Mouse (Mus musculus) midbrain, embryonic 15.5 days (tissue): ENCODE data around the gene Qrich1. TPM values are rescaled to one million over a fixed set of nuclear protein-coding genes. Genes with fewer than 3 reads are reported as not detected.

Experiments used
- ATAC-seq: fragments of 200-750 bp; cut with Nextera tagmentation; replicated peaks from 2 replicates; pipeline ENCODE4 v1.8.0; 2017; ENCODE audit warnings: moderate TSS enrichment
- H3K27ac ChIP-seq: fragments of 300-500 bp; sonication (generic); 2 replicates; pipeline ENCODE4 v1.5.1; 2015; ENCODE audit warnings: mild to moderate bottlenecking, inconsistent platforms
- H3K27me3 ChIP-seq: fragments of 300-500 bp; sonication (generic); replicated peaks from 2 replicates; pipeline ENCODE4 v1.6.1; 2015; ENCODE audit warnings: inconsistent platforms
- H3K36me3 ChIP-seq: fragments of 300-500 bp; sonication (generic); replicated peaks from 2 replicates; pipeline ENCODE4 v1.6.1; 2015; ENCODE audit warnings: inconsistent platforms
- H3K4me1 ChIP-seq: fragments of 300-500 bp; sonication (generic); 2 replicates; pipeline ENCODE4 v1.6.1; 2015; ENCODE audit warnings: inconsistent platforms
- H3K4me2 ChIP-seq: fragments of 300-500 bp; sonication (generic); 2 replicates; pipeline ENCODE4 v1.6.1; 2015; ENCODE audit warnings: inconsistent platforms, mild to moderate bottlenecking, moderate library complexity
- H3K4me3 ChIP-seq: fragments of 300-500 bp; sonication (generic); 2 replicates; pipeline ENCODE4 v1.5.1; 2015; ENCODE audit warnings: mild to moderate bottlenecking, inconsistent platforms
- H3K9ac ChIP-seq: fragments of 300-500 bp; sonication (generic); 2 replicates; pipeline ENCODE4 v1.6.1; 2015; ENCODE audit warnings: mild to moderate bottlenecking, inconsistent platforms
- H3K9me3 ChIP-seq: fragments of 300-500 bp; sonication (generic); 2 replicates; pipeline ENCODE4 v1.6.1; 2016; ENCODE audit warnings: inconsistent platforms
- WGBS: fragments of 180-500 bp; shearing (Covaris S2); methylation state at CpG from one replicate; pipeline ENCODE4 v1.1.7; 2015; ENCODE audit warnings: mixed read lengths; 5-methylcytosine and 5-hydroxymethylcytosine counted together
- polyA plus RNA-seq: library from polyadenylated mRNA; unstranded; fragments of >200 nt; fragmentation: Nextera tagmentation; extraction: Ambion mirVana; gene quantifications from 2 replicates; pipeline ENCODE4 v1.2.1, GENCODE M21; 2015

Gene Qrich1
- polyA plus RNA-seq, 1 experiment from 2014 or later, result 132 TPM

DNA sequence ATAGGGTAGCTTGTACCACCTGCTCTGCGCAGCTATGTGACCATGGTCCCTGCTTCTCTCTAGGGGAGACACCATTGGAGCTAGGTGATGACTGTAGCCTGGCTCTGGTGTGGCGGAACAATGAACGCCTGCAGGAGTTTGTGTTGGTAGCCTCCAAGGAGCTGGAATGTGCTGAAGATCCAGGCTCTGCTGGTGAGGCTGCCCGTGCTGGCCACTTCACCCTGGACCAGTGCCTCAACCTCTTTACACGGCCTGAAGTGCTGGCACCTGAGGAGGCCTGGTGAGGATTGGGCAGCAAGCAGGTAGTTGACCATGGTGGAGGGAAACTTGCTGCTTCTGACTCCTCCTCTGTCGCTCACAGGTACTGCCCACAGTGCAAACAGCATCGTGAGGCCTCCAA is 17.4 kb upstream of the Qrich1 start:
- WGBS, result 97% methylated on average over 7 of the region's 7 CpGs
- Histone ChIP-seq H3K36me3 (peaks cover 83% of the 10 kb centered on the region), H3K9ac (no peak overlapping the region), H3K27ac (no peak overlapping the region), H3K27me3 (no peaks in the 10 kb centered on the region), H3K4me1 (no peaks in the 10 kb centered on the region), H3K4me2 (no peak overlapping the region), H3K9me3 (no peaks in the 10 kb centered on the region), H3K4me3 (no peak overlapping the region)
- ATAC-seq, result no peak

DNA sequence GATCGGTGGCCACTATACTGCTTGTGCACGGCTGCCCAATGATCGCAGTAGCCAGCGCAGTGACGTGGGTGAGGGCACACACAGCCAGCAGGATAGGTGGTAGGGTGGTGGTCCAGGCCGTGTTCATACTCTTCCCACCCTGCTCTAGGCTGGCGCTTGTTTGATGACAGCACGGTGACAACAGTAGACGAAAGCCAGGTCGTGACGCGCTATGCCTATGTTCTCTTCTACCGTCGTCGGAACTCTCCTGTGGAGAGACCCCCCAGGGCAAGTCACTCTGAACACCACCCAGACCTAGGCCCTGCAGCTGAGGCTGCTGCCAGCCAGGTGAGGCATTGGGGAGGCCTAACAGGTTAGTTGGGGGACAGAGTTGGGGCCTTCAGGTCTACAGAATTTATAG is 16.7 kb upstream of the Qrich1 start:
- no peaks in the 10 kb centered on the region for H3K9me3 ChIP-seq
- H3K9ac ChIP-seq, result no peak overlapping the region
- peaks cover 76% of the 10 kb centered on the region for H3K36me3 ChIP-seq
- no peak overlapping the region for H3K4me3 ChIP-seq
- H3K4me1 ChIP-seq, result no peaks in the 10 kb centered on the region
- WGBS, result 96% methylated on average over 15 of the region's 15 CpGs
- H3K4me2 ChIP-seq, result no peak overlapping the region
- no peak overlapping the region for H3K27ac ChIP-seq
- no peaks in the 10 kb centered on the region for H3K27me3 ChIP-seq
- ATAC-seq, result no peak

DNA sequence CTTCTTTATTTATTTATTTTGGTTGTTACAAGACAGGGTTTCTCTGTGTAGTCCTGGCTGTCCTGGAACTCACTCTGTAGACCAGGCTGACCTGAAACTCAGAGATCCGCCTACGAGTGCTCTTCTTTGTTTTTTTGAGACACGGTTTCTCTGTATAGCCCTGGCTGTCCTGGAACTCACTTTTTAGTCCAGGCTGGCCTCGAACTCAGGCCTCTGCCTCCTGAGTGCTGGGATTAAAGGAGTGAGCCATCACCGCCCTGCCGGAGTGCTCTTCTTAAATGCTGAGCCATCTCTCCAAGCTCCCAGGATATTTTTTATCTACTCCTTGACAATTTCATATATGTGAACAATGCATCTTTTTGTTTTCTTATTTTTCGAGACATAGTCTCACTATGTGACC is 9.7 kb upstream of the Qrich1 start:
- H3K27me3 ChIP-seq, result no peaks in the 10 kb centered on the region
- H3K4me1 ChIP-seq, result peaks cover 19% of the 10 kb centered on the region
- no peak overlapping the region for H3K9ac ChIP-seq
- H3K9me3 ChIP-seq, result no peaks in the 10 kb centered on the region
- H3K36me3 ChIP-seq, result peaks cover 22% of the 10 kb centered on the region; the same call in 1 of the 2 replicates
- H3K27ac ChIP-seq, result peak overlapping the region; percentile 87; the same call in 1 of the 2 replicates
- WGBS, result 89% methylated on average over 7 of the region's 7 CpGs
- ATAC-seq, result no peak
- H3K4me2 ChIP-seq, result peak overlapping the region; percentile 94
- H3K4me3 ChIP-seq, result peak overlapping the region; percentile 76

DNA sequence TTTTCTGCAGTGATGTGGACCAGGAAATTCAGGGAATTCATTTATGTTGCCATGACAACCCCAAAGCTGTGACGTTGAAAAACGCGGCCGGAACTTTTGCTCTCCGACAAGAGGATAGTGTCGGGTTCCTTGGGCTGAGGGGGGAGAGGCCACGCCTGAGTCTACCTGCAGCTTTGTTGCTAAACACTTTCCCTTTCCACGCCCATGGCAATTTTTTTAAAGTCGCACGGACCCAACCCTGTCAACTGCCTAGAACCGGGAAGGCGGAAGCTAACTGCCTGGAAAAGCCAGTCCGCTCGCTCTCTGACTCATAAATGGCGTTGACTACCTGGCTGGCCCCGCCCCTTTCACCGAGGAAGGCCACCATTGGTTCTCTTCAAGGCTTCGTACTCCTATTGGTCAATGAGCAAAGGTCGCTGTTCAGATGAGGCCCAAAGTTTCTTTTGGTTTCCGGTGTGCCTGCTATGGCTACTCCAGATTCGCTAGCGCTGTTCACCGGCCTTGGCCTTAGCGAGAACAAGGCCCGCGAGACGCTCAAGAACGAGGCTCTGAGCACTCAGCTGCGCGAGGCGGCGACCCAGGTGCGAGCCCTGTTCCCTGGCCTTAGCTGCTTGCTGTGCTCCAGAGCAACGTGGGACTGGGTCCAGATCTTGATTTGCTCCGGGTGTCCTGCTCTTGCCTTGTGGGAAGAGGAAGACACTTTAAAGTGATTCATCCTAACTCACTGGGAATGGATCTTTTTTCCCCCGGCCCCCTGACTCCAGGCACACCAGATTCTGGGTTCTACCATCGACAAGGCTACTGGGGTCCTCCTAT is 8.8 kb upstream of the Qrich1 start, which contains the start of gene Qars:
Qars (plus strand) TSS at position 88 of the 816 bp plus-strand sequence.
- peak; percentile 98 for ATAC-seq

DNA sequence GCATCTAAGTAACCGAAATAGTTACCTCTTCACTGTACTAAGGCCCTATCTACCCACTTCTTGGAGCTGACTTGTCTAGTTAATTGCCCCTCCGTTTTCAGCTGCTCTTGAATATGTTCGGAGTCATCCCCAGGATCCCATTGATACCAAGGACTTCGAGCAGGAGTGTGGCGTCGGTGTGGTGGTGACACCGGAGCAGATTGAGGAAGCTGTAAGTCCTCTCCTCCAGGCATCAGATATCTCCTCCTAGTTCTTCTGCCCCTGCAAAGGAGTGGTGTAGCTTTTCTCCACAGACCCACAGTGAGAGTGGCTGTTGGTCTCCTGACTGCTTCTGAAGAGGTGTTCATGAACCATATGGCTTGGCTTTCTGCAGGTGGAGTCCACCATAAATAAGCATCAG is 7.8 kb upstream of the Qrich1 start:
- Histone ChIP-seq H3K36me3 (peaks cover 33% of the 10 kb centered on the region), H3K4me1 (peaks cover 19% of the 10 kb centered on the region), H3K9ac (peak overlapping the region; percentile 71; the same call in 1 of the 2 replicates), H3K4me2 (peak overlapping the region; percentile 94), H3K27me3 (no peaks in the 10 kb centered on the region), H3K9me3 (no peaks in the 10 kb centered on the region), H3K4me3 (peak overlapping the region; percentile 76), H3K27ac (no peak overlapping the region)
- ATAC-seq, result no peak
- WGBS, result 91% methylated on average over 7 of the region's 7 CpGs

More for the DNA sequence above, 8.8 kb upstream of the Qrich1 start, which contains the start of gene Qars:
- Histone ChIP-seq H3K4me2 (peak within 1 kb of the TSS; percentile 94), H3K27ac (peak within 1 kb of the TSS; percentile 87), H3K4me3 (peak within 1 kb of the TSS; percentile 76), H3K9me3 (no peaks in the 10 kb centered on the region), H3K27me3 (no peaks in the 10 kb centered on the region), H3K9ac (peak within 1 kb of the TSS; percentile 71), H3K4me1 (peaks cover 19% of the 10 kb centered on the region), H3K36me3 (peaks cover 24% of the 10 kb centered on the region; the same call in 1 of the 2 replicates)
- WGBS, result under 1% methylated on average over 37 of the region's 37 CpGs

DNA sequence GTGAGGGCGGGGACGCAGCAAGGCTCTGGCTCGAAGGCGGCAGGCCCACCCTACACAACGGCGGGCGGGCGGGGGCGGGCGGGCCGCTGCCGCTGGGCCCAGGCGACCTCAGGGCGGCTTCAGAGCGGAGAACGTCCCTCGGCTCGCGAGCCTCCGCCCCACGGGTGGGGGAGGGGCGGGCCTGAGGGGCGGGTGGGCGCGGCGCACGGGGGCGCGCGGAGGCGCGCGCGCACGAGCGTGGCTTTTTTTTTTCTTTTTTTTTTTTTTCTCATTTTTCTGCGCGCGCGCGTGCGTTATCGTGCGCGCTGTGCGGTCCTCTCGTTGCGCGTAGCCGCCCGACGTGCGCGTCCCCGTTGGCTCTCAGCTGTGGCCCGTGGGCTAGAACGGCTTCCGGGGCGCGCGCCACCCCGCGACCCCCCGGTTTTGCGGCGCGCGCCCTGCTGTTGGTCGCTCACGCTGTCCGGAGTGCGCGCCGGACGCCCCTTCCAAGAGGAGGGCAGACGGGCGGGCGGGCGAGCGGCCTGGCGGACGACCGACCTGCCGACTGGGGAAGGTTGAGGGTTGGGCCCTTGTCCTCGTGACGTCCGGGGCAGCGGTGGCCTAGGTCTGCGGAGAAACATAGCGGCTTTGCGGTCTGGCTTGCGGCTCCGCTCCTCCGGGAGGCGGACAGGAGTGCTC is 786 bp downstream of the Qrich1 start:
- H3K9ac ChIP-seq, result peak overlapping the region; percentile 92
- under 1% methylated on average over 67 of the region's 95 CpGs for WGBS
- H3K4me3 ChIP-seq, result peak overlapping the region; percentile 99
- H3K4me2 ChIP-seq, result peak overlapping the region; percentile 74
- peaks cover 34% of the 10 kb centered on the region for H3K4me1 ChIP-seq
- H3K36me3 ChIP-seq, result peaks cover 29% of the 10 kb centered on the region
- peak; percentile 85 for ATAC-seq
- no peaks in the 10 kb centered on the region for H3K27me3 ChIP-seq
- peak overlapping the region; percentile 100 for H3K27ac ChIP-seq
- no peaks in the 10 kb centered on the region for H3K9me3 ChIP-seq

DNA sequence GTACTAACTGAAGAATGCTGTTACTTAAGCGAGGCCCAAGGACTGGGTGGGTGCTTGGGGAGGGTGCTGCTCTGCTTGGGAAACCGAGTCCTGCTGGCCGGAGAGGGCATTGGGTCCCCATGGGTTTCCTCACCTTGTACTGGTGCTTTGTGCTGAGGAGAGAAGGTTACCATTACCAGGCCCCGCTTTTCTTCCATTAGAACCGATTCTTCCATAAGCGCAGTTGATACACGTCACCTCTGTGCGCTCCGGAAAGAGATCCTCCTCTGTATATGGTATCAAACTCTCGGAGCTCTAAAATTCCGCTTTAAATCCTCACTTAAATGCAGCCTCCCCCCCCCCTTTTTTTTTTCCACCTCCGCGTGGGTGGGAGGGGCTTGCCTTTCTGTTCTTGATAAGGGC is 1.3 kb downstream of the Qrich1 start:
- Histone ChIP-seq H3K9ac (peak overlapping the region; percentile 92), H3K27me3 (no peaks in the 10 kb centered on the region), H3K27ac (peak overlapping the region; percentile 100), H3K4me2 (peak overlapping the region; percentile 74), H3K9me3 (no peaks in the 10 kb centered on the region), H3K4me3 (peak overlapping the region; percentile 99), H3K4me1 (peaks cover 34% of the 10 kb centered on the region), H3K36me3 (peaks cover 23% of the 10 kb centered on the region)
- under 1% methylated on average over 13 of the region's 13 CpGs for WGBS
- peak; percentile 8 for ATAC-seq

DNA sequence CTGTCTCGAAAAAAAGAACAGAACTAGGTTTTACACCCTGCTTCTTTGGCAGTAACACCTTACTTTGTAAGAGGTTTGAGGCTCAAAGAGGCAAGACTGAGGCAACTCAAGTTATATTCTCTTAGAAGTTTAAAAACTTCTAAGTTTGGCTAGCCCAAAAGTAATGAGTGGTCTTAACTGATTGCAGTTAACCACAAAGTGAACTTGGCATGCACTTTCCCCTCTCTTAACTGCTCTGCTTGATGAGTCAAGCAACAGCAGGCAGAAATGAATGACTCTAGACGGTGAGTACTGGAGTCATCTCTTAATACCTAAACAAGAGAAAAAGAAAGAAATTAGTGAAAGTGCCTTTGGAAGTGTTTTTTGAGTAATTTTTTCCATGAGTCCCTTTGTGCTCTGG is 5.0 kb downstream of the Qrich1 start:
- WGBS, result 83% methylated on average over 2 of the region's 2 CpGs
- no peak for ATAC-seq
- H3K27me3 ChIP-seq, result no peaks in the 10 kb centered on the region

DNA sequence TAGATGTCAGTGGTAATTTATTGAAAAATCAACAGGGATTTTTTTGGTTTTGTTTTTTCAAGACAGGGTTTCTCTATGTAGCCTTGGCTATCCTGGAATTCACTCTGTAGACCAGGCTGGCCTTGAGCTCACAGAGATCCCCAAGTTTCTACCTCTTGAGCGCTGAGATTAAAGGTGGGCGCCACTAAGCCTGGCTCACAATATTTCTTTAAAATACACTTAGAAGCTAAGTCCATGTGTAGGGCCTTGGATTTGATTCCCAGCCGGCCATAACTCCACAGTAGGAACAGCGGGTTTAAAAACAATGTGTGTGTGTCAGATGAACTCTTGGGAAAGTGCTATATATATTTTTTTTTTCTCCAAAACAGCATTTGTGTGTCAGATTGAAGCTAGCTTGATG is 6.7 kb downstream of the Qrich1 start:
- no peak overlapping the region for H3K4me2 ChIP-seq
- H3K9me3 ChIP-seq, result no peaks in the 10 kb centered on the region
- no peak overlapping the region for H3K27ac ChIP-seq
- WGBS, result 95% methylated on average over 4 of the region's 4 CpGs
- no peaks in the 10 kb centered on the region for H3K27me3 ChIP-seq
- no peak for ATAC-seq
- no peak overlapping the region for H3K4me3 ChIP-seq
- peaks cover 2% of the 10 kb centered on the region for H3K36me3 ChIP-seq
- H3K4me1 ChIP-seq, result peaks cover 29% of the 10 kb centered on the region
- H3K9ac ChIP-seq, result no peak overlapping the region

More for the DNA sequence above, 5.0 kb downstream of the Qrich1 start:
- Histone ChIP-seq H3K27ac (no peak overlapping the region), H3K9me3 (no peaks in the 10 kb centered on the region), H3K4me1 (peaks cover 29% of the 10 kb centered on the region), H3K36me3 (no peaks in the 10 kb centered on the region), H3K4me3 (no peak overlapping the region), H3K9ac (no peak overlapping the region), H3K4me2 (no peak overlapping the region)

DNA sequence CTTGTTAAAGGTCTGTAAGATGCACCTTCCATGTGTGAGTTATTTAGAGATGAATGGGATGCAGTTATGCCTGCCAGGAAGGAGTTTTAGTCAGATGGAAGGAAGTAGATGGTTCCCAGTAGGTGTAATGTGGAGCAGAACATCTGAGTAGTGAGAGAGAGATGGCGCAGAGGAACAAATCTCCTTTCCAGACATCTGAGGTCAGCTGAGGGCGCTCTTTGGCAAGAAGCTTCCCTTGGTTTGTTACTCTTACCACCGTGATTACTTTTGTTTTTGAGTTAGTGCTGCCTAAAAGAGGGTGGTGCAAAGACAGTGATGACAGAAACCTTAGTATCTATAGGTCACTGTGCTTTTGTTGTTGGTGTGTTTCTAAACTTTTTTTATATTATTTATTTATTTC is 8.8 kb downstream of the Qrich1 start:
- H3K4me1 ChIP-seq, result peaks cover 11% of the 10 kb centered on the region
- H3K27me3 ChIP-seq, result no peaks in the 10 kb centered on the region
- WGBS, result 89% methylated on average over 3 of the region's 3 CpGs
- peaks cover 16% of the 10 kb centered on the region for H3K36me3 ChIP-seq
- no peak overlapping the region for H3K4me2 ChIP-seq
- H3K4me3 ChIP-seq, result no peak overlapping the region
- H3K27ac ChIP-seq, result no peak overlapping the region
- no peak overlapping the region for H3K9ac ChIP-seq
- no peak for ATAC-seq
- no peaks in the 10 kb centered on the region for H3K9me3 ChIP-seq

DNA sequence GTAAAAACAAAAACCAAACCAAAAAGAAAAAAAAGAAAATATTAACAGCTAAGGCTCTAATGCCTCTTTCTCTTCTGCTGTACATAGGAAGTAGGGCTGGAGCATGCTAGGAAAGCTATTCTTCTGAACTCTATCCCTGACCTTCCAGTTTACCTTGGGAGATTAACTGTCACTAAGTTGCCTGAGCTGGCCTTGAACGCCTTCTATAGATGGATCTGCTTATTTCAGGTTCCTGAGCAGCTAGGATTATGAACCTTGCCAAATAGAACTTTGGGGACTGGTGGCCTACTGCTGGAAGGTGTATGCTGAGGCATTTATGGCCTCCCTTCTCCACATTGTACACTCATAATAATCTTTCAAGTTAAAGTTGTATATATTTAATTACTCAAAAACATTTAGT is 14.3 kb downstream of the Qrich1 start:
- H3K4me1 ChIP-seq, result no peaks in the 10 kb centered on the region
- H3K9me3 ChIP-seq, result no peaks in the 10 kb centered on the region
- H3K27ac ChIP-seq, result no peak overlapping the region
- no peak overlapping the region for H3K4me2 ChIP-seq
- H3K9ac ChIP-seq, result no peak overlapping the region
- no peaks in the 10 kb centered on the region for H3K27me3 ChIP-seq
- peaks cover 54% of the 10 kb centered on the region for H3K36me3 ChIP-seq
- H3K4me3 ChIP-seq, result no peak overlapping the region
- WGBS, result 91% methylated on average over 1 of the region's 1 CpGs
- ATAC-seq, result no peak

DNA sequence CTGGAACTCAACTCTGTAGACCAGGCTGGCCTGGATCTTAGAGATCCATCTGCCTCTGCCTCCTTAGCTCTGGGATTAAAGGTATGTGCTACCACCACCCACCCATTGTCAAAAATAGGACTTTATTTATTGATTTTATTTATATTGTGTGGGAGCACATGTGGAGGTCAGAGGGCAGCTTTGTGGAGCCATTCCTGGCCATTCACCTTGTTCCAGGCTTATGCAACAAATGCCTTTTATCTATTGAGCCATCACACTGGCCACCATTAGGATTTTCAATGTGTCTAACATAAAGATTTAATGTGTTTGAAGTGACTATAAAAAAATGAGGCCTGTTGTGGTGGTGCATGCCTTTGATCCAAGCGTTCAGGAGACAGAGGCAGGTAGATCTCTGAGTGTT is 14.9 kb downstream of the Qrich1 start:
- WGBS, result 95% methylated on average over 1 of the region's 1 CpGs
- H3K4me2 ChIP-seq, result no peak overlapping the region
- no peaks in the 10 kb centered on the region for H3K27me3 ChIP-seq
- no peaks in the 10 kb centered on the region for H3K9me3 ChIP-seq
- peaks cover 60% of the 10 kb centered on the region for H3K36me3 ChIP-seq
- no peak overlapping the region for H3K9ac ChIP-seq
- no peak for ATAC-seq
- H3K4me1 ChIP-seq, result no peaks in the 10 kb centered on the region
- H3K4me3 ChIP-seq, result no peak overlapping the region
- H3K27ac ChIP-seq, result no peak overlapping the region
